Mouse (Mus musculus): Measurements from ENCODE around the gene Hist1h3d. TPM values are rescaled to one million over a fixed set of nuclear protein-coding genes. Genes with fewer than 3 reads are reported as not detected.

Hist1h3d gene
- polyA plus RNA-seq, 1 experiment from 2014 or later, result 2.3 TPM

DNA sequence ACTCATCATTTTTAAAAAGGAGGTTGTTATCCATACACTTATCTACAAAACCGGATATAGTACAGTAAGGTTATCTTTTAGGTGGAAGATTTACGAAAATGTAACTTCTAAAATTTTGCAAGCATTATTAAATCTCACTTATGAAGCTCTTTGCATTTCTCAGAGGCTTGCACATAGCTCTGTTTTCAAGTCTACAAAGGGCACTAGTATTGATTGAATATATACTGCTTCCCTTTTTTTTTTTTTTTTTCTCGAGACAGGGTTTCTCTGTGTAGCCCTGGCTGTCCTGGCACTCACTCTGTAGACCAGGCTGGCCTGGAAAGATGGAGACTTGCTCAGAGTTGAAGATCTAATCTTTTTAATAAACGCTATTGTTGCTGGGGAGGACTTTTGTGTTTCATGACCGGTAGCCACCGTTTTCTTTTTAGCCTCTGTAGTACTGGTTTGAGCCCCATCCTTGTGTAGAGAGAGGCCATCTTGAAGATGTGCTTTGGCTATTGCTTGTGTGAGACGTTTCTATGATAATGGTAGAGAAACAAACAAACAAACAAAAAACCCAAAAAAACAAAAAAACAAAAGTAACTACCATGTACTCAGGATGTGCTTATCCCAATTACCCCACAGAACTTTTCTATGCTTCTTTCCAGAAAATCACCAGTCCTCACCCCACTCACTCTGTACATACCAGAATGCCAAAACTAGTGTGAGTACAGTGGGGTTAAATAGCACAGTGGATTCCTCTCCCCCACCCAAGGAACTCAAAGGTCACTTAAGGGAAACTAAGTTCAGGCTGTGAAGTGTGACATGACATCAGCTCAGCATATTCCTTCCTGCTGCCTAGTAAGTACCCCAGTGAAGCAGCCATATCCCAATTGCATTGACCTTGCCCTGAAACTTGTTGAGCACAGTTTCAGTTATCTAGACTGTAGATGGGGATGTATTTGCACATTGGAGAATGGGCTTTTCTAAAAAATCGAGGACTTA lies 23.3 kb upstream of the Hist1h3d start:
- Histone ChIP-seq H3K9me3 (ENCODE audit: control insufficient read depth) (no peaks in the 10 kb centered on the region), H3K27me3 (replicated peaks; ENCODE audit: control insufficient read depth, insufficient read depth, low read length) (no peaks in the 10 kb centered on the region), H3K4me2 (replicated peaks; ENCODE audit: low read depth) (peak overlapping the region; percentile 64), H3K9ac (ENCODE audit: low read depth, low read length) (no peak overlapping the region), H3K4me1 (replicated peaks; ENCODE audit: control insufficient read depth, insufficient read depth, low read length) (no peaks in the 10 kb centered on the region), H3K4me3 (ENCODE audit: low read depth, low read length) (peak overlapping the region; percentile 38; the same call in 1 of the 2 replicates), H3K36me3 (ENCODE audit: control insufficient read depth, insufficient read depth) (no peaks in the 10 kb centered on the region), H3K27ac (ENCODE audit: low read depth, low read length) (no peak overlapping the region)
- WGBS, result 49% methylated on average over 8 of the region's 8 CpGs
- no peak for ATAC-seq
- TF ChIP-seq CTCF (IDR thresholded peaks at IDR 0.05; ENCODE audit: low read depth), result no peak

- Histone ChIP-seq H3K36me3 (ENCODE audit: control insufficient read depth, insufficient read depth) (no peaks in the 10 kb centered on the region), H3K9me3 (ENCODE audit: control insufficient read depth) (no peaks in the 10 kb centered on the region), H3K27me3 (replicated peaks; ENCODE audit: control insufficient read depth, insufficient read depth, low read length) (no peaks in the 10 kb centered on the region), H3K9ac (ENCODE audit: low read depth, low read length) (no peak within 1 kb of the TSS), H3K4me3 (ENCODE audit: low read depth, low read length) (no peak within 1 kb of the TSS), H3K4me2 (replicated peaks; ENCODE audit: low read depth) (peak within 1 kb of the TSS; percentile 78; the same call in 1 of the 2 replicates), H3K4me1 (replicated peaks; ENCODE audit: control insufficient read depth, insufficient read depth, low read length) (no peaks in the 10 kb centered on the region), H3K27ac (ENCODE audit: low read depth, low read length) (no peak within 1 kb of the TSS; the same call in 1 of the 2 replicates)
- ATAC-seq, result no peak
- TF ChIP-seq CTCF (IDR thresholded peaks at IDR 0.05; ENCODE audit: low read depth), result no peak
These were observed 22.6 kb upstream of the Hist1h3d start, which contains the start of gene Hist1h1d for GRCm38 (mm10) chr13:23552962-23553361. Gene Hist1h1d, plus strand, starts transcription at chr13:23553262.

DNA sequence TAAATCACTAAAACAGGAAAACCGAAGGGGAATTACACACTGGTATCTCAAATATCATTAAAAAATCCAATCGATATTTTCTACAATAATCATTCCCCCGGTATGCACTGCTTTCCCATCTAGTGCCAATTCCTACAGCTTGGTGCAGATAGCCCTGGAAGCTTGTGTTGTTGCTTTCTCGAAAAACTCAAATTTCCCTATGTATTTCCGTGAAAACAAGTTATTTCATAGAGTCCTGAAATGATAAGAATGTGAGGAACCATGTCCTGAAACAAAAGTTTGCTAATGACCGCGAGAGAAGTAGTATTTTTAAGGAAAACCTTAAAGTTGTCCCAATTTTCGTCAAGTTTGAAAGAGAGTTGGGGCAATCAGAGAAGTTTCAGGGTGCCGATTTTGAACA lies 21.2 kb upstream of the Hist1h3d start:
- ATAC-seq, result no peak
- Histone ChIP-seq H3K9ac (ENCODE audit: low read depth, low read length) (peak overlapping the region; percentile 70; the same call in 1 of the 2 replicates), H3K36me3 (ENCODE audit: control insufficient read depth, insufficient read depth) (no peaks in the 10 kb centered on the region), H3K4me3 (ENCODE audit: low read depth, low read length) (peak overlapping the region; percentile 46; the same call in 1 of the 2 replicates), H3K9me3 (ENCODE audit: control insufficient read depth) (no peaks in the 10 kb centered on the region), H3K27ac (ENCODE audit: low read depth, low read length) (peak overlapping the region; percentile 85), H3K27me3 (replicated peaks; ENCODE audit: control insufficient read depth, insufficient read depth, low read length) (no peaks in the 10 kb centered on the region), H3K4me2 (replicated peaks; ENCODE audit: low read depth) (peak overlapping the region; percentile 78), H3K4me1 (replicated peaks; ENCODE audit: control insufficient read depth, insufficient read depth, low read length) (no peaks in the 10 kb centered on the region)
- WGBS, result 14% methylated on average over 9 of the region's 9 CpGs
- no peak for TF ChIP-seq CTCF (IDR thresholded peaks at IDR 0.05; ENCODE audit: low read depth)

GRCm38 (mm10) chr13:23554925-23555838 lies 20.4 kb upstream of the Hist1h3d start:
- H3K4me3 ChIP-seq (ENCODE audit: low read depth, low read length), result peak overlapping the region; percentile 46
- under 1% methylated on average over 53 of the region's 54 CpGs for WGBS
- TF ChIP-seq CTCF (IDR thresholded peaks at IDR 0.05; ENCODE audit: low read depth), result no peak

GRCm38 (mm10) chr13:23555839-23556416 lies 19.6 kb upstream of the Hist1h3d start:
- under 1% methylated on average over 18 of the region's 18 CpGs for WGBS
- no peaks in the 10 kb centered on the region for H3K27me3 ChIP-seq (replicated peaks; ENCODE audit: control insufficient read depth, insufficient read depth, low read length)
- peak overlapping the region; percentile 70 for H3K9ac ChIP-seq (ENCODE audit: low read depth, low read length)
- H3K36me3 ChIP-seq (ENCODE audit: control insufficient read depth, insufficient read depth), result no peaks in the 10 kb centered on the region
- H3K4me3 ChIP-seq (ENCODE audit: low read depth, low read length), result peak overlapping the region; percentile 46
- H3K27ac ChIP-seq (ENCODE audit: low read depth, low read length), result peak overlapping the region; percentile 85
- TF ChIP-seq CTCF (IDR thresholded peaks at IDR 0.05; ENCODE audit: low read depth), result no peak
- H3K9me3 ChIP-seq (ENCODE audit: control insufficient read depth), result no peaks in the 10 kb centered on the region
- ATAC-seq, result peak; percentile 61
- H3K4me2 ChIP-seq (replicated peaks; ENCODE audit: low read depth), result peak overlapping the region; percentile 78
- no peaks in the 10 kb centered on the region for H3K4me1 ChIP-seq (replicated peaks; ENCODE audit: control insufficient read depth, insufficient read depth, low read length)

More at GRCm38 (mm10) chr13:23554925-23555838, 20.4 kb upstream of the Hist1h3d start:
- peak overlapping the region; percentile 70 for H3K9ac ChIP-seq (ENCODE audit: low read depth, low read length)
- H3K36me3 ChIP-seq (ENCODE audit: control insufficient read depth, insufficient read depth), result no peaks in the 10 kb centered on the region
- peak; percentile 79 for ATAC-seq
- no peaks in the 10 kb centered on the region for H3K27me3 ChIP-seq (replicated peaks; ENCODE audit: control insufficient read depth, insufficient read depth, low read length)
- H3K27ac ChIP-seq (ENCODE audit: low read depth, low read length), result peak overlapping the region; percentile 85
- no peaks in the 10 kb centered on the region for H3K4me1 ChIP-seq (replicated peaks; ENCODE audit: control insufficient read depth, insufficient read depth, low read length)
- no peaks in the 10 kb centered on the region for H3K9me3 ChIP-seq (ENCODE audit: control insufficient read depth)
- H3K4me2 ChIP-seq (replicated peaks; ENCODE audit: low read depth), result peak overlapping the region; percentile 78
